Mouse (Mus musculus) MN1 (cell line): ENCODE measurements at regions not wholly inside any gene's neighbourhood (a gene's known extent, or its start where the extent isn't known, plus 50 kb on each side); places are given as distances from the start of the nearest gene placed in this dataset.

Source experiments
- DNase-seq: peaks from one replicate; pipeline ENCODE4 v3.0.0-alpha.2; 2016; ENCODE audit warnings: low spot score

DNA sequence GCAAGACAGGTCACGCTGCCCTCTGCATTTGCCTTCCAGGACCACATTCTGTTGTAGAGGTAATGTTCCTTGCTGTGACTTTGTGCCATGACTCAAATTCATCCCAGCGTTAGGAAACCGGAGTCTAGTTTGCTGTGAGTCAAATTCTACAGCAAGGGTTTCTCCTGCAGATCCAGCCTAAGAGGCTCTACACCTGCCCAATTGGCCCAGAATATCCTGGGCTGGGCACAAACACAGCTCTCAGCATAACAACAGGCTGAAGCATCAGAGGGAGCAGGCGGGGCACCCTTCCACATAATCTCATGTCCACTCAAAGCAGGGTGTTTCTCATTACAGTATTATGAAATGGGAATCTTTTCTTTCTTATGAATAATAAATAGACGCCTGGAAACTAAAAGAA lies 220.2 kb upstream of the Pard3b start:
- no peak for DNase-seq

DNA sequence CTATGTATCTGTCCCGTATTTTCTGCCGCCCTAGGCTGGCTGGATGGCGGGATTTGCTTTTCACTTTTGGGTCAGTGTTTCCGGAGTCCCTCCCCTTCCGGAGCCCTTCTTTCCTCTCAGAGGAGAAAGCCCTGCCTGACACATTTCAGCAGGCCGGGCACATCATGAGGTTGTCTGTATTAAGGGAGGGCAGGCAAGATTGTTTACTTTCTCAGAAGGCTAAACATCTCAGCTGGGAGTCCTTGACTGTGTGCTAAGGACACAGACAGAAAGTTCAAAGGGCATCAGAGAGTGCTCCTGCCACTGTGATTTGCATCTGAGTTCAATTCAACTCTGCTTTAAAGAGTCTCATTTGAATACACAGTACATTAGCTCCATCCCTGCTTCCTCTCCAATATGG lies 218.8 kb upstream of the Pard3b start:
- no peak for DNase-seq

- DNase-seq, result no peak
Measured at GRCm38 (mm10) chr1:61423253-61423652, 215.4 kb upstream of the Pard3b start.

GRCm38 (mm10) chr1:61428706-61429501 lies 209.7 kb upstream of the Pard3b start:
- DNase-seq, result no peak

DNA sequence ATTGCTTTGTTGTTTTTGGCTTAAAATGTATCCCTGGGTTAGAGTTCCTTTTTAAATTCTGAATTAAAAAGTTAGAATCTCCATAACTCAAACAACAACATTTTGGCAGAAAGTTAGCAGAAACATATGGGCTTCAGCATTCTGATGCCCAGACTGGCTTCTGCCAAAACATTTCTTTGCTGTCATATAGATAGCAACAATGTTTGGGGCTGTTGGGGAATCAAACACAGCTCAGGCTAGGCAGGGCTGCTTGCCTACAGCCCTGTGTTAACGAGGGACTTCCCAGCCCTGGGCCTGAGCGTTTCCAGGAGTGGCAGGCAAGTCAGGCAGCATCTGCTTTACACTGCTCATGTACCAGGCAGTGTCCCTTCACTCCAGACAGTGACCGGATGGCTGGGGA lies 201.0 kb upstream of the Pard3b start:
- DNase-seq, result no peak

DNA sequence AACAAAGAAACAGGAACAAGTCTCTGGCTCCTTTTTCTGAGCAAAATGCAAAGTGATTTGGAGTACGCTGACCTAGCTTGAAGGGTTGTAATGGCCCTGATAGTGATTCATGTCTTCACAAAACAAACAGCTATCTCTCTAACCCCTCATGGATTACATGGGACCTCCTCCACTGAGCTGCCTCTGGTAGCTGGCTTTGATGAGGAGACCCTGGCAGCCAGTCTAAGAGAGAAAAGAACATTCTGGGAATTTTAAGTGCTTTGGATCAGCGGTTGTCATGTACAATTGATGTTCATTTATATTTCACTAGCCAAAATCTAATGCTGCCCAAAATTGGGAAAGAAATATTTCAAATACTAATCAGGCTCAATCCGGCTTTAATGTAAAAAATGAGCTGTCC lies 177.2 kb upstream of the Pard3b start:
- DNase-seq, result no peak

- peak; percentile 38 for DNase-seq
Measured at GRCm38 (mm10) chr1:61470617-61471214, 167.9 kb upstream of the Pard3b start.

- DNase-seq, result no peak
Measured at GRCm38 (mm10) chr1:61471779-61472578, 166.6 kb upstream of the Pard3b start.

- DNase-seq, result no peak
Measured at GRCm38 (mm10) chr1:61472579-61473242, 165.9 kb upstream of the Pard3b start.

- DNase-seq, result no peak
Measured at GRCm38 (mm10) chr1:61485459-61485858, 153.2 kb upstream of the Pard3b start.

DNA sequence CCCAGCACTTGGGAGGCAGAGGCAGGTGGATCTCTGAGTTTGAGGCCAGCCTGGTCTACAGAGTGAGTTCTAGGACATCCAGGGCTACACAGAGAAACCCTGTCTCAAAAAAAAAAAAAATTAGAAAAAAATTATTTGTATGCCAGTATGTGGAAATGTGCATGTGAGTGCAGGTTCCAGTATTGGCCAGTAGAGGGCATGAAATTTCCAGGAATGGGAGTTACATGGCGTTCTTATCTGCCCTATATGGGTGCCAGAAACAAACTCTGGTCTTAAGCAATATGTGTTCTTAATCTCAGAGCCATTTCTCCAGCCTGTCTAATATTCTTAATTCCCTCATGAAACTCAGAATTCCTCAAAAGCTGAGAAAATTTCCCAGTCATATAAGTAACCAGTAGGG lies 113.7 kb upstream of the Pard3b start:
- no peak for DNase-seq

DNA sequence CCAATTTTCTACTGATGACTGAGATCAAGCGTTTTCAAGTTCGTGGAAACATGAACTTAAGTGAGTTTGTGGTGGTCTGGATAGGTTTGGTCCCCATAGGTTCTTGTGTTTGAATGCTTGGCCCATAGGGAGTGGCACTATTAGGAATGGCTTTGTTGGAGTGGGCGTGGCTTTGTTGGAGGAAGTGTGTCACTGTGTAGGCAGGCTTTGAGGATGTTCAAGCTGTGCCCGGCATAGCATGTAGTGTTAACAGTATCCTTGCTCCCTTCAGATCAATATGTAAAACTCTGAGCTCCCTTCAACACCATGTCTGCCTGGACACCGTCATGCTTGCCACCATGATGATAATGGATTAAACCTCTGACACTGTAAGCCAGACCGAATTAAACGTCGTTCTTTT lies 112.7 kb upstream of the Pard3b start:
- no peak for DNase-seq

DNA sequence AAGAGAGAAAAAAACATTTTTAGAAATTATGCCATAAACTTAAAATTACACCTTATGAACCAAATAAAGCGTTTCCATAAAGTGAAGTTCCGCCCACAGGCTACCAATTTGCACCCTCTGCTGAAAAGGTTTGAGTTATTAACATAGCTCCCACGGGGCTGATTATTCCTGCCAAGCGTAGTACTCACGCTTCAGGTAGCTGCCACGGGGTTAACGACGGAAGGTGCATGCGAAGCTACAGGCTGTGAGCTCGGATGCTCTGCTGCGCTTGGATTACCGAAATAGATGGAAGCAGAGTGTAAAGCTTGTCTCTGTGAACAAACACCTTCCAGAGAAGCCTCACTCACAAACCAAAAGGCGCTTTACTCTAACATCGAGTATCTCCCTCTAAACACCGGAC lies 109.9 kb upstream of the Pard3b start:
- no peak for DNase-seq

- DNase-seq, result peak; percentile 37
Measured at GRCm38 (mm10) chr1:61530166-61530565, 108.5 kb upstream of the Pard3b start.

DNA sequence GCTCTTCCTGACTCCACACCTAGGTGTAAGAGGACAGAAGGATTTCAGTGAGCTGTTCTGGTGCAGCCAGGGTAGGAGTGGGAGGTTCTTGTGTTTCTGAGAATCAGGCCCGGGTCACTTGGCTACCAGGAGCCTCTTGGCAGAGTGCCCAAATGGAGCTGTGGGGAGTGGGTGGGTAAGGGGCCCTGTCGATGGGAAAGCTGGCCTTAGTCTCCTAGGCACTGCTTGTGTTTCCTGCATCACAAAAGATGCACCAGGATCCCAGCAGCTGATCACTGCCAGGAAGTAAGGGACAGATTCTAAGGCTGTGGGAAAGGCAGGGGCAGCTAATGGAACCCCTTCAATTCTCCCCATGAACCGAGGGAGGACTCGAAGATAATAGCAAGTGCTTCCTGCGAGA lies 107.1 kb upstream of the Pard3b start:
- DNase-seq, result no peak

DNA sequence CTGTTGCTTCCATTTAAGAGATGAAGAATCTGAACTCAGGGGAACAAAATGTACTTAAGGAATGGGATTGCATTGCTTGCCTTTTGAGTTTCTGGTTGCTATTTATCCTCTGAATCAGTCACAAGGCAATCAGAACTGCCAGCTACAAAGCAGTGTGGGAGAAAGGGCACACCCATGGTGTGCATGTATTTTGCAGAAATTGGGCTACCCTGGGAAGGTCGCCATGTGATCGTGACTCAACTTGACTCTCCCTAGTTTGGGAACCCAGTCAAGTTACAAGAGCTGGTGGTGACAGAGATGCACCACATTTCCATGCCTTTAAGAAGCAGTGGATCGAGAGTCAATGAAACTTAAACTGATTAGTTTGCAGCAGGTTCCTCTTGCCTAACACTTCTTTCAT lies 98.5 kb upstream of the Pard3b start:
- DNase-seq, result no peak

GRCm38 (mm10) chr1:61541166-61541565 lies 97.5 kb upstream of the Pard3b start:
- DNase-seq, result peak; percentile 74

- peak; percentile 44 for DNase-seq
Measured at GRCm38 (mm10) chr1:61552577-61553517, 85.8 kb upstream of the Pard3b start.

DNA sequence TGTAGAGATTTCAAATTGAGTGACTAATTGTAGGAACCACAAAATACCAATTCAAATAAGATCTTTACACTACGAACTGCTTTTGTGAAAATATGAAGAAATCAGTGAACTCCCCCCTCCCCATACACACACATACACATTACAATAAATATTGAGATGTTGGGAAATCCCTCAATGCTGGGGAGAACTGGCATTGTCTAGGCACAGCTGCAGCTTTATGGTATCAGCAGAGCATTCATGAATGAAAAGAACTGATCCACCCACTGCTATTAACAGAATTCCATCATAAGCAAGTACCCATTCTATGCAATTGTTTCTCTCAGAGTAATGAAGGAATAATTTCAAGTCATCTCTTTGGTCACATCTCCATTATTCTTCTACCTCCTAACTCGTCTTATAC lies 79.1 kb upstream of the Pard3b start:
- no peak for DNase-seq

- peak; percentile 42 for DNase-seq
Measured at GRCm38 (mm10) chr1:61562091-61562490, 76.5 kb upstream of the Pard3b start.

GRCm38 (mm10) chr1:61565471-61565870 lies 73.2 kb upstream of the Pard3b start:
- no peak for DNase-seq
